14 mouse cellular contexts compared by ENCODE assay signal in genomic region chr19:45237099-45237498, GRCm38 (mm10). TPM values are rescaled to one million over a fixed set of nuclear protein-coding genes. Genes with fewer than 3 reads are reported as not detected.
DNase-seq lines count a peak whose midpoint lies in the region; ATAC-seq and TF ChIP-seq lines count a peak whose summit lies in the region.
"Had no signal": no experiment of that assay in that cellular context is flagged by ENCODE, and none has a peak within 500 bp of the region (broad histone marks: within the 10 kb centered on the region; RNA-seq: fewer than 3 reads in every experiment).

No protein-coding gene starts in this region.

- no peak for TF ChIP-seq POLR2A in lung, adult 2 months (IDR thresholded peaks at IDR 0.05; ENCODE audit: borderline replicate concordance, extremely low read depth, low read depth, low read length)

- H3K27ac ChIP-seq in lung, embryonic 15.5 days: no peak overlapping the region
- H3K27ac ChIP-seq in intestine, embryonic 15.5 days: no peak overlapping the region
- peak overlapping the region; percentile 18; the same call in 1 of the 2 replicates for H3K27ac ChIP-seq in neural tube, embryonic 14.5 days (ENCODE audit: low read depth, low read length)
- H3K27ac ChIP-seq: kidney, postnatal 0 days; liver, embryonic 15.5 days; midbrain, embryonic 15.5 days had no signal

- peaks cover 99% of the 10 kb centered on the region for H3K27me3 ChIP-seq in lung, embryonic 15.5 days
- peaks cover 97% of the 10 kb centered on the region for H3K27me3 ChIP-seq in intestine, embryonic 15.5 days (replicated peaks)
- peaks cover 24% of the 10 kb centered on the region for H3K27me3 ChIP-seq in neural tube, embryonic 14.5 days (ENCODE audit: control insufficient read depth, insufficient read depth, low read length)

- H3K36me3 ChIP-seq in lung, embryonic 15.5 days: no peaks in the 10 kb centered on the region
- H3K36me3 ChIP-seq in intestine, embryonic 15.5 days: no peaks in the 10 kb centered on the region
- no peaks in the 10 kb centered on the region for H3K36me3 ChIP-seq in neural tube, embryonic 14.5 days (ENCODE audit: control insufficient read depth, insufficient read depth, low read length)
- H3K36me3 ChIP-seq: liver, embryonic 15.5 days; midbrain, embryonic 15.5 days had no signal

- H3K9me3 ChIP-seq in lung, embryonic 15.5 days: no peaks in the 10 kb centered on the region
- H3K9me3 ChIP-seq in intestine, embryonic 15.5 days: no peaks in the 10 kb centered on the region
- H3K9me3 ChIP-seq in neural tube, embryonic 14.5 days (ENCODE audit: control insufficient read depth, low read length): no peaks in the 10 kb centered on the region
- H3K9me3 ChIP-seq: liver, embryonic 15.5 days; midbrain, embryonic 15.5 days had no signal

- H3K4me1 ChIP-seq in lung, embryonic 15.5 days: peaks cover 28% of the 10 kb centered on the region
- H3K4me1 ChIP-seq in lung, adult 2 months (ENCODE audit: control insufficient read depth, insufficient read depth, low read length): peaks cover 5% of the 10 kb centered on the region; the same call in 1 of the 2 replicates
- peaks cover 18% of the 10 kb centered on the region for H3K4me1 ChIP-seq in intestine, embryonic 15.5 days (replicated peaks)
- H3K4me1 ChIP-seq in neural tube, embryonic 14.5 days (ENCODE audit: control insufficient read depth, insufficient read depth, low read length): peaks cover 9% of the 10 kb centered on the region; the same call in 1 of the 2 replicates

- TF ChIP-seq CTCF in lung, adult 2 months (IDR thresholded peaks at IDR 0.05; ENCODE audit: insufficient read depth, low read length): no peak

- 7% methylated on average over 8 of the region's 8 CpGs for WGBS in lung, embryonic 15.5 days
- WGBS in lung, adult 2 months: 12% methylated on average over 8 of the region's 8 CpGs
- WGBS in intestine, embryonic 15.5 days: 5% methylated on average over 8 of the region's 8 CpGs
- WGBS in neural tube, embryonic 14.5 days: 2% methylated on average over 8 of the region's 8 CpGs

- H3K4me2 ChIP-seq in lung, embryonic 15.5 days: peak overlapping the region; percentile 68
- H3K4me2 ChIP-seq in intestine, embryonic 15.5 days (replicated peaks): peak overlapping the region; percentile 70; the same call in 1 of the 2 replicates
- H3K4me2 ChIP-seq in neural tube, embryonic 14.5 days (ENCODE audit: low read depth, low read length): peak overlapping the region; percentile 57

- peak; percentile 26 for DNase-seq in embryo, embryonic 9.5 days (ENCODE audit: extremely low spot score)
- no peak for DNase-seq in embryo, embryonic 11 days
- DNase-seq in lung, adult 2 months: no peak
- DNase-seq in adrenal gland, postnatal 14 days: no peak
- no peak for DNase-seq in testis, postnatal 10 days (ENCODE audit: low spot score)
- DNase-seq: cerebellum, adult 8-10 months had no signal

- no peak for ATAC-seq in lung, embryonic 15.5 days (ENCODE audit: borderline replicate concordance, extremely low read depth, low FRiP score, low TSS enrichment)
- no peak for ATAC-seq in intestine, embryonic 15.5 days
- ATAC-seq in neural tube, embryonic 14.5 days (ENCODE audit: low read depth): no peak
- ATAC-seq: midbrain, embryonic 15.5 days had no signal

- no peak overlapping the region; the same call in 1 of the 2 replicates for H3K4me3 ChIP-seq in lung, embryonic 15.5 days
- no peak overlapping the region for H3K4me3 ChIP-seq in lung, adult 2 months (replicated peaks; ENCODE audit: extremely low read depth, low read depth, low read length)
- H3K4me3 ChIP-seq in intestine, embryonic 15.5 days (replicated peaks): no peak overlapping the region
- peak overlapping the region; percentile 65 for H3K4me3 ChIP-seq in neural tube, embryonic 14.5 days (ENCODE audit: low read depth, low read length)
- H3K4me3 ChIP-seq: erythroblast, embryonic 14.5 days had no signal

- no peak overlapping the region for H3K9ac ChIP-seq in lung, embryonic 15.5 days
- H3K9ac ChIP-seq in intestine, embryonic 15.5 days: no peak overlapping the region
- peak overlapping the region; percentile 92 for H3K9ac ChIP-seq in neural tube, embryonic 14.5 days (replicated peaks; ENCODE audit: low read depth, low read length)
- H3K9ac ChIP-seq: liver, embryonic 15.5 days; midbrain, embryonic 15.5 days had no signal

RNA-seq across cellular contexts. Expression of gene Lbx1, which starts 1.5 kb away (rescaled TPM):
- polyA plus RNA-seq in lung, embryonic 15.5 days (2015; fragmentation: Nextera tagmentation; extraction: Ambion mirVana): not detected in 2 replicates
- 0.05 and 0.09 TPM in 2 replicates for polyA plus RNA-seq in lung, adult 2 months (2012; rRNA removed)
- 0.08 TPM in 1 of 2 replicates, not detected in the other for polyA plus RNA-seq in intestine, embryonic 15.5 days (2015; fragmentation: Nextera tagmentation; extraction: Ambion mirVana)
- 23.0 and 24.3 TPM in 2 replicates for polyA plus RNA-seq in neural tube, embryonic 14.5 days (2014; fragmentation: Nextera tagmentation; extraction: Ambion mirVana)
- total RNA-seq in adrenal gland, postnatal 14 days (2021): not detected in 2 replicates
- total RNA-seq: heart, postnatal 14 days had no signal
- polyA plus RNA-seq: erythroblast, embryonic 14.5 days; liver, embryonic 15.5 days had no signal

Comparison
In these comparisons a context has a peak if more than half of its experiments do, and no peak if none do; other contexts are left out.
1. RNA of gene Lbx1, which starts 1.5 kb away (polyA plus RNA-seq): 23.0 to 24.3 TPM in neural tube, embryonic 14.5 days; 0.05 to 0.09 TPM in lung, adult 2 months, 0.08 TPM in intestine, embryonic 15.5 days and not detected in lung, embryonic 15.5 days; every median in the first group is over 10 times any median in the second.
2. Peak in every context shown above with its lines, with median percentiles within 50 percentile points of each other: H3K4me2 ChIP-seq.